In the genomic region with DNA sequence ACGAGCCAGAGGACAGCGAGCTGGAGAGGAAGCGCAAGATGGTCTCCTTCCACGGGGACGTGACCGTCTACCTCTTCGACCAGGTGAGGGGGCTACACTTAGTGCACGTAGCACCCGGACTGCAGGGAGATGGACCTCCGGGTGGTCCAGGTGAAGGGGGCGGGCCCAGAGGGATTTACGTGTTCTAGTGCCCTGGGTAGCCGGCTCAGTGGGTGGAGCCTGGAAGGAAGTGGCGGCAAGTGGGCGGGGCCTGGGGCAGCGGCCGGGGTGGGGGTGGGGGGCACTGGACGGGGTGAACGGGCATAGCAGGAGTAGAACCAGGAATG, we compare ENCODE assay signal across 8 mouse cellular contexts. TPM values are rescaled to one million over a fixed set of nuclear protein-coding genes. Genes with fewer than 3 reads are reported as not detected.
DNase-seq lines count a peak whose midpoint lies in the region; ATAC-seq lines count a peak whose summit lies in the region.

No protein-coding gene starts in this region.

- no peak overlapping the region for H3K27ac ChIP-seq in forebrain, embryonic 13.5 days
- no peak overlapping the region for H3K27ac ChIP-seq in midbrain, embryonic 12.5 days (replicated peaks)

- H3K9ac ChIP-seq in forebrain, embryonic 13.5 days, result peak overlapping the region; percentile 64
- peak overlapping the region; percentile 59 for H3K9ac ChIP-seq in midbrain, embryonic 12.5 days (replicated peaks)

- H3K36me3 ChIP-seq in forebrain, embryonic 13.5 days (ENCODE audit: poor library complexity, severe bottlenecking), result peaks cover 90% of the 10 kb centered on the region
- H3K36me3 ChIP-seq in midbrain, embryonic 12.5 days, result peaks cover 64% of the 10 kb centered on the region

- 1% methylated on average over 18 of the region's 19 CpGs for WGBS in forebrain, embryonic 13.5 days
- 3% methylated on average over 19 of the region's 19 CpGs for WGBS in midbrain, embryonic 12.5 days

- H3K4me3 ChIP-seq in forebrain, embryonic 13.5 days, result peak overlapping the region; percentile 35
- peak overlapping the region; percentile 38 for H3K4me3 ChIP-seq in midbrain, embryonic 12.5 days

- H3K27me3 ChIP-seq in forebrain, embryonic 13.5 days, result peaks cover 39% of the 10 kb centered on the region
- peaks cover 62% of the 10 kb centered on the region for H3K27me3 ChIP-seq in midbrain, embryonic 12.5 days

- H3K4me1 ChIP-seq in forebrain, embryonic 13.5 days, result peaks cover 27% of the 10 kb centered on the region
- peaks cover 31% of the 10 kb centered on the region for H3K4me1 ChIP-seq in midbrain, embryonic 12.5 days

- H3K4me2 ChIP-seq in forebrain, embryonic 13.5 days, result peak overlapping the region; percentile 65
- H3K4me2 ChIP-seq in midbrain, embryonic 12.5 days (replicated peaks), result peak overlapping the region; percentile 60

- ATAC-seq in forebrain, embryonic 13.5 days, result no peak
- no peak for ATAC-seq in midbrain, embryonic 12.5 days (ENCODE audit: low FRiP score, low read depth)

- no peaks in the 10 kb centered on the region for H3K9me3 ChIP-seq in forebrain, embryonic 13.5 days (replicated peaks)
- no peaks in the 10 kb centered on the region for H3K9me3 ChIP-seq in midbrain, embryonic 12.5 days

- peak; percentile 41 to 45 for DNase-seq in cerebellum, adult 18-20 months
- no peak for DNase-seq in cerebellum, adult 8-10 months
- DNase-seq in CD4-positive helper T cell, adult 2 months (ENCODE audit: low read depth, low spot score), result peak; percentile 72
- DNase-seq in kidney, postnatal 25 days, result peak; percentile 74 to 81
- no peak for DNase-seq in layer of hippocampus, postnatal 25 days (ENCODE audit: extremely low spot score in 1 of 2, low spot score in 1 of 2)
- no peak for DNase-seq in gastrocnemius, postnatal 10 days

RNA-seq across cellular contexts. Expression of a gene that starts 14.0 kb away (rescaled TPM):
- polyA plus RNA-seq in forebrain, embryonic 13.5 days (2015; fragmentation: Nextera tagmentation; extraction: Ambion mirVana), result 4.1 and 4.4 TPM in 2 replicates
- polyA plus RNA-seq in midbrain, embryonic 12.5 days (2016; fragmentation: Nextera tagmentation; extraction: Ambion mirVana), result 1.5 and 2.2 TPM in 2 replicates
- total RNA-seq in layer of hippocampus, postnatal 25 days (2021), result 1 to 10 TPM; 6.8 to 9.1 TPM
- not detected for total RNA-seq in gastrocnemius, postnatal 10 days (2021)

RNA-seq across cellular contexts. Expression of a gene that starts 14.9 kb away (rescaled TPM):
- 12.4 and 13.1 TPM in 2 replicates for polyA plus RNA-seq in forebrain, embryonic 13.5 days (2015; fragmentation: Nextera tagmentation; extraction: Ambion mirVana)
- 10.6 and 11.1 TPM in 2 replicates for polyA plus RNA-seq in midbrain, embryonic 12.5 days (2016; fragmentation: Nextera tagmentation; extraction: Ambion mirVana)
- total RNA-seq in layer of hippocampus, postnatal 25 days (2021), result 100 to 1,000 TPM; 256 to 314 TPM
- total RNA-seq in gastrocnemius, postnatal 10 days (2021), result under 1 TPM; 0.52 to 0.80 TPM

RNA-seq across cellular contexts. Expression of a gene that starts 15.9 kb away (rescaled TPM):
- 314 and 335 TPM in 2 replicates for polyA plus RNA-seq in forebrain, embryonic 13.5 days (2015; fragmentation: Nextera tagmentation; extraction: Ambion mirVana)
- polyA plus RNA-seq in midbrain, embryonic 12.5 days (2016; fragmentation: Nextera tagmentation; extraction: Ambion mirVana), result 288 and 293 TPM in 2 replicates
- total RNA-seq in layer of hippocampus, postnatal 25 days (2021), result 100 to 1,000 TPM; 153 to 154 TPM
- 10 to 100 TPM; 45.3 to 45.4 TPM for total RNA-seq in gastrocnemius, postnatal 10 days (2021)

RNA-seq across cellular contexts. Expression of a gene that starts 26.1 kb away (rescaled TPM):
- 0.45 and 0.49 TPM in 2 replicates for polyA plus RNA-seq in forebrain, embryonic 13.5 days (2015; fragmentation: Nextera tagmentation; extraction: Ambion mirVana)
- polyA plus RNA-seq in midbrain, embryonic 12.5 days (2016; fragmentation: Nextera tagmentation; extraction: Ambion mirVana), result 0.46 and 1.1 TPM in 2 replicates
- total RNA-seq in layer of hippocampus, postnatal 25 days (2021), result 1 to 10 TPM; 1.4 to 2.6 TPM
- under 1 TPM; 0.36 to 0.45 TPM for total RNA-seq in gastrocnemius, postnatal 10 days (2021)

RNA-seq across cellular contexts. Expression of a gene that starts 32.3 kb away (rescaled TPM):
- 49.2 and 53.6 TPM in 2 replicates for polyA plus RNA-seq in forebrain, embryonic 13.5 days (2015; fragmentation: Nextera tagmentation; extraction: Ambion mirVana)
- polyA plus RNA-seq in midbrain, embryonic 12.5 days (2016; fragmentation: Nextera tagmentation; extraction: Ambion mirVana), result 50.1 and 50.2 TPM in 2 replicates
- 10 to 100 TPM; 20.0 to 20.8 TPM for total RNA-seq in layer of hippocampus, postnatal 25 days (2021)
- total RNA-seq in gastrocnemius, postnatal 10 days (2021), result 10 to 100 TPM; 14.8 to 15.4 TPM

Comparison
In these comparisons a context has a peak if more than half of its experiments do, and no peak if none do; other contexts are left out.
1. DNase-seq: peak in cerebellum, adult 18-20 months (2 of 2), CD4-positive helper T cell, adult 2 months (single experiment) and kidney, postnatal 25 days (2 of 2); none in cerebellum, adult 8-10 months (single experiment), layer of hippocampus, postnatal 25 days (0 of 2) and gastrocnemius, postnatal 10 days (single experiment).
2. RNA of a gene that starts 14.0 kb away (total RNA-seq): 6.8 to 9.1 TPM in layer of hippocampus, postnatal 25 days; not detected in gastrocnemius, postnatal 10 days; every median in the first group is over 4 times any median in the second.
3. RNA of a gene that starts 14.9 kb away (total RNA-seq): 256 to 314 TPM in layer of hippocampus, postnatal 25 days; 0.52 to 0.80 TPM in gastrocnemius, postnatal 10 days; every median in the first group is over 100 times any median in the second.